Mouse (Mus musculus): ENCODE results near the gene Plcl1.

GRCm38 (mm10) chr1:55700016-55700415 lies 294.3 kb downstream of the Plcl1 start:
- TF ChIP-seq CTCF (IDR thresholded peaks at IDR 0.05; ENCODE audit: control insufficient read depth, insufficient read depth, insufficient read length) (no peak), MYOD1 (IDR thresholded peaks at IDR 0.05; ENCODE audit: control insufficient read depth, insufficient read length, low read depth) (no peak), CEBPB (IDR thresholded peaks at IDR 0.05; ENCODE audit: low read depth) (no peak), USF1 (IDR thresholded peaks at IDR 0.05; ENCODE audit: low read depth) (no peak), MAX (IDR thresholded peaks at IDR 0.05) (no peak)
